Mouse (Mus musculus) frontal cortex, adult 2 months (tissue): ENCODE measurements at regions not wholly inside any gene's neighbourhood (a gene's known extent, or its start where the extent isn't known, plus 50 kb on each side); places are given as distances from the start of the nearest gene placed in this dataset.
A peak's percentile ranks its signal among the peaks of the same experiment; 100 is the strongest.

Experiments
- DNase-seq, 2 experiments: peaks; one replicate each; pipeline ENCODE4 v3.0.0; 2022; ENCODE audit warnings: low spot score in 1 of 2; ENCODE audit errors: extremely low spot score in 1 of 2

- DNase-seq, result no peak
Observed at GRCm38 (mm10) chr11:15572716-15573115, 684.8 kb upstream of the Vstm2a start.

DNA sequence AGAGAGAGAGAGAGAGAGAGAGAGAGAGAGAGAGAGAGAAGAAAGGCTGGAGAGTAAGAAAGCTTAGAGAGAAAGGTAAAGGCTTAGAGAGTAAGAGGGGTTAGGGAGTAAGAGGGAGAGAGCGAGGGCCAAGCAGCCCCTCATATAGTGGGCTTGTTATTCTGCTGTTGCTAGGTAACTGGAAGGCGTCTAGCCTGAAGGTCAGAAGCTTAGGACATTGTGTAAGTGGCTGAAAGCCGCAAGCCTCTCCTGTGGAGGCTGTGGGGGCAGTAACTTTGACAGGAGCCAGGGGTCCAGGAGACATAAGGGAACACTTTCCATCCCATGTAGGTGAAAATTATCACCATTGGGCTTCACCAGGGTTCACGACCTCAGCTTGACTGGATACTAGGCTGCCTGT, 637.6 kb upstream of the Vstm2a start:
- no peak for DNase-seq

DNA sequence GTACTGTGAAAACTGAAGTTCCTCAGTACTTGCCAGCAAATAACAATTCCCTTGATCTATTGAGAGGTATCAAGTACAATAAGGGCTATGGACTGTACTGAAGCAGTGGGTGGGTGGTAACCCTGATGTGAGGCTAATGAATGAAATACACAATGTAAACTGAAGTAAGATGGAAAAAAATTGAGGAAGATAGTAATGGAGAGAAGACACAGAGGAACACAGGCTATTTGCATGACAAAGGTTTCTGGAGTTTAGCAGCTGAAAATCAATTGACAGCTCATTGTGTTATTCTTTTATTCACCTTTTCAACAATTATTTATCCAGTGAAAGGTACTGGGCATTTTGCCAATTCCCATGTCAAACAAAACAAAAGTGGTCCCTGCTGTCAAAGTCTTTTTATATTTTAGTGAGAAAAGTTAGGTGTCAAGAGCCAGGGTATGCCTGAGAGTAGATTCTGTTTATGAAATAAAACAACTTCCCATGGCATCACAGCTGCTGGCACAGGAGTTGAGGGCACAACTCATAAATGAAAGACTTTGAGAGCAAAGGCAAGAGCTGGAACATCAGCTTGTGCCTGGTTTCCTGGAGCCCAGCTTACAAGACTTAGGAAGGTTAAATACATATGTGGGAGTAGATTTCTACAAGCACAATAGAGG, 608.4 kb upstream of the Vstm2a start:
- DNase-seq, result no peak

- DNase-seq, result no peak
Observed at GRCm38 (mm10) chr11:15689073-15689472, 568.5 kb upstream of the Vstm2a start.

DNA sequence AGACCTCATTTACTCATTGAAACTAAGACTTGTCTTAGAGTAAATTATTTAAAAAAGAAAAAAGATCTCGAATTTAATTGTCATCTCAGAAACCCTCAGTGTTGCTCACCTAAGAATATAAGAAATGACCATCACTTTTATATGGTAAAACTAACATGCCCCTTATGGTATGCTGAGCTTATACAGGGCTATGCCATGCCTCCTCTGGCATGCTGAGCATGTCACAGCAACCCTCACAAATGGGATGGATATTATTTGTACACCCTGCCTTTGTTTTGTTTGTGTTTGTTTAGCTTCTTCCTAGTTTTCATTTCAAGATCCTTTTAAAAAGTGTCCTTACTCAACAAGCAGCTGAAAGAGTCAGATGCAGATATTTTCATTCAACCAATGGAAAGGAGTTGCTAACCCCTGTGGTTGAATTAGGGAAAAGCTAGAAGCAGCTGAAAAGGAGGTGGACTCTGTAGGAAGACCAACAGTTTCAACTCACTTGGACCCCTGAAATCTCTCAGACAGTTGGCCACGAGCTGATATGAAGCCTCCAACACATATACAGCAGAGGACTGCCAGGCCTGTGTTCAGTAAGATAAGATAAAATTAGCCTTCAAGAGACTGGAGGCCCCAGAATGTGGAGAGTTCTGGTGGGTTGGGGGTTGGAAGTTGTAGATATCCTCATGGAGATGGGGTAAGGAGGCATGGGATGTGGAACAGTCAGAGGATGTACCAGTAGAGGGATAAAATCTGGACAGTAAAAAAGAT, 559.3 kb upstream of the Vstm2a start:
- DNase-seq, result no peak

- no peak for DNase-seq
Observed at GRCm38 (mm10) chr11:15715987-15716386, 541.5 kb upstream of the Vstm2a start.

DNA sequence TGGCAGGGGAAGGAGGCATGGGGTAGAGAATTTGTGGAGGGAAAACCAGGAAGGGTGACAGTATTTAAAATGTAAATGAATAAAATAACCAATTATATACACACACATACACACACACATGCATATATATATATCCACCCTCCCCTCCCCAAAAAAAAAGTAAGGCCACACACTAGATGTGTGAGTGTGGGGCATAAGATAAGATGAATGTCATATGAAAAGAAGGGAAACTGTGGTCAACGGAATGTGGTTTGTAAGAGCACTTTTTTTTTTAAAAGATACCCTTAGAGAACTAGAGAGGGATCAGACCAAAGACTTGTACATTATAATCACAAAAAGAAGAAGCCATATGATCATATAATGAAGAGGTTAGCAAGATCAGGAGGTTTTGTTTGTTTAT, 540.0 kb upstream of the Vstm2a start:
- no peak for DNase-seq

DNA sequence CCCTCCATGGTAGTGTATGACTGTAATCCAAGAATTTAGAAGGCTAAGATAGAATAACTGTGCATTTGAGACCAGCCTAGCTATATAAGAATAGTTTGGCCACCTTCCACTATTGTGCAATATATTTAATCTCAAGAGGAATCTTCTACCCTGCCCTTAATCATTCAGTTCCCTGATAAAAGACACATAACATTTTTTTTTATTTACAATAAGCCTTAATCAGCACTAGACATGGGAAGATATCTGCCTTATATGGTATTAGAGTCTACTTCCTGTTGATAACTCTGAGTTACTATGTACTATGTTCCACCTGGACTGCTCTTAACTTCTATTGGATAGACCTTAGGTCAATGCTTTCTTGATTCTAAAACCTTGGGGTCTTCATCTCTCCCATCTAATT, 519.9 kb upstream of the Vstm2a start:
- no peak for DNase-seq

GRCm38 (mm10) chr11:15756006-15756405, 501.5 kb upstream of the Vstm2a start:
- no peak for DNase-seq

- peak; percentile 56 to 68 for DNase-seq
Observed at GRCm38 (mm10) chr11:15769651-15770617, 487.6 kb upstream of the Vstm2a start.
